Mouse (Mus musculus): ENCODE measurements around the gene Cep97.

DNA sequence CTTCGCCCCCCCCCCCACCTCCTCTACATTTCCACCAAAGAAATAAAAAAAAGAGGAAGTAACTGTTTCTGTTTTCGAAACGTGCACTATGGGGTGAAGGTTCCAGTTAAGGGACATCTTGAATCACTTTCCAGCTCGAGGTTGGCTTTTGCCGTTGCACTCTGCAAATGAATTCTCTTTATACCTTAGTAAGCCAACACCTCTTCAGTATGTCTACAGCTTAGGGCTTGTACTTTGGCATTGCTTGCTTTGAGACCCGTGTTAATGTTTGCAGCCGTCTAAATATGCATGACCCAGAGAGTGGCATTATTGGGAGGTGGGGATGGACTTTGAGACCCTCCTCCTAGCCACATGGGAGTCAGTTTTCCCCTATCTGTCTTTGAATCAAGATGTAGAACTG, 42.2 kb downstream of the Cep97 start:
- no peak for TF ChIP-seq ELF1 (IDR thresholded peaks at IDR 0.05; ENCODE audit: low read depth, low read length)
- TF ChIP-seq CTCF (IDR thresholded peaks at IDR 0.05 in 2 of 3, conservative IDR thresholded peaks at IDR 0.05 in 1 of 3; ENCODE audit: control insufficient read depth in 1 of 3, insufficient read depth in 1 of 3, low read depth in 2 of 3, low read length in 3 of 3, poor library complexity in 1 of 3, severe bottlenecking in 1 of 3) = no peak
- TF ChIP-seq EP300 (IDR thresholded peaks at IDR 0.05; ENCODE audit: low read depth in 1 of 2, low read length in 2 of 2) = peak; percentile 7 to 24; a peak in 1 of 4 replicates
- TF ChIP-seq POLR2A (IDR thresholded peaks at IDR 0.05; ENCODE audit: control insufficient read depth in 1 of 2, insufficient read depth in 1 of 2, low read depth in 1 of 2, low read length in 2 of 2, poor library complexity in 1 of 2) = no peak
- TF ChIP-seq TAL1 (IDR thresholded peaks at IDR 0.05; ENCODE audit: low read length) = no peak
- TF ChIP-seq KAT2A (conservative IDR thresholded peaks at IDR 0.05; ENCODE audit: low read depth, low read length) = no peak
- no peak for TF ChIP-seq GATA1 (IDR thresholded peaks at IDR 0.05; ENCODE audit: low read depth, low read length)
- no peak for TF ChIP-seq RAD21 (IDR thresholded peaks at IDR 0.05; ENCODE audit: low read depth, low read length)

Measured in MEL (cell line).